In the genomic region with DNA sequence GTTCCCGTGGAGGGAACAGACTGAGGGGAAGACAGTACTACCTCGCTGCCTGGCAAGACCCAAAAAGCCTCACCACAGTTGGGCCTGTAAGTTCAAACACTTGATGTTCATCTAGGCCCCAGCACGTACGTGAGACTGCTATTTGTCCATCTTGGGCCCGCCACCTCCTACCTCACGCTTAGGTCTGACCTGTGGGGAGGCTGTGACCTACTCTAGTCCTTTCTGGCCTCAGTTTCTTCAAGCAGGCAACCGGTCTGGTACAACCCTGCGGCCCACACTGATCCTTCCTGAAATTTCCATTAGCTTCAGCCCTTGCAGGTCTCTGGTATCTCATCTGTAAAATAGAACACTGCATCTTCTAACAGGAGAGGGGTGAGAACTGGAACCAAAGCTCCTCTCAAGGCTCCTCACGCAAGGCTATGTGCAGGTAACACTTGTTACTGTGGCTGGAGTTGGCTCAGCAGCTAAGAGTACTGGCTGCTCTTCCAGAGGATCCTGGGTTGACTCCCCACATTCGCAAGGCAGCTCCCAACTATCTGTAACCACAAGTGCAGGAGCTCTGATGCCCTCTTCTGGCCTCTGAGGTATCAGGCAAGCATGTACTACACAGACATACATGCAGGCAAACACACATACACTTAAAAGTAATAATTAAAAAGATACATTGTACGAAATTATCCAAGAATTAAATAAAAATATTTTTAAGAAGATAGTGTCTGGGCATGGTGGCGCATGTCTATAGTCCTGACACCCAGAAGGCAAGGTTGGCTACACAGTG, we compare ENCODE assay signal across 8 mouse cellular contexts. TPM values are rescaled to one million over a fixed set of nuclear protein-coding genes. Genes with fewer than 3 reads are reported as not detected.
DNase-seq lines count a peak whose midpoint lies in the region; ATAC-seq and TF ChIP-seq lines count a peak whose summit lies in the region.

No protein-coding gene starts in this region.

- H3K4me2 ChIP-seq in hindbrain, embryonic 15.5 days, result 0 out of 2 replicates have a peak overlapping the region, but pooled peaks have one; percentile 38
- H3K4me2 ChIP-seq in myocyte (ENCODE audit: low read depth), result peak overlapping the region; percentile 80

- WGBS in liver, adult 2 months, result 89% methylated on average over 12 of the region's 12 CpGs
- 92% methylated on average over 12 of the region's 12 CpGs for WGBS in embryonic facial prominence, embryonic 10.5 days
- 82% methylated on average over 12 of the region's 12 CpGs for WGBS in hindbrain, embryonic 15.5 days

- intact Hi-C loops in left cerebral cortex, postnatal 10 days (cut with DNase I), result no loop called here

- peak; percentile 28 for TF ChIP-seq CTCF in liver, adult 2 months (IDR thresholded peaks at IDR 0.05; ENCODE audit: low read depth, low read length)

- no peak overlapping the region for H3ac ChIP-seq in myocyte (ENCODE audit: control insufficient read depth, insufficient read length)

- DNase-seq in liver, adult 2 months (ENCODE audit: extremely low read depth, low read depth, low spot score), result no peak
- no peak for DNase-seq in liver
- DNase-seq in embryonic facial prominence, embryonic 10.5 days (ENCODE audit: low spot score), result no peak
- no peak for DNase-seq in Muller cell, postnatal 12 days (ENCODE audit: inconsistent ontology term)
- DNase-seq in spleen, postnatal 4 days (ENCODE audit: low spot score in 2 of 2), result no peak
- no peak for DNase-seq in left cerebral cortex, postnatal 10 days (ENCODE audit: extremely low spot score in 1 of 2, low spot score in 2 of 2)

- H3K9ac ChIP-seq in liver, adult 2 months (ENCODE audit: low read depth, low read length), result peak overlapping the region; percentile 10; the same call in 1 of the 2 replicates
- no peak overlapping the region for H3K9ac ChIP-seq in hindbrain, embryonic 15.5 days

- H3K79me2 ChIP-seq in liver, adult 2 months (ENCODE audit: control insufficient read depth, insufficient read depth, low read length), result peaks cover 55% of the 10 kb centered on the region
- H3K79me2 ChIP-seq in myocyte (ENCODE audit: control insufficient read depth, insufficient read depth), result peaks cover 77% of the 10 kb centered on the region

- peaks cover 12% of the 10 kb centered on the region for H3K4me1 ChIP-seq in liver, adult 2 months (ENCODE audit: control insufficient read depth, insufficient read depth, low read length)
- H3K4me1 ChIP-seq in embryonic facial prominence, embryonic 10.5 days, result peaks cover 60% of the 10 kb centered on the region
- peaks cover 62% of the 10 kb centered on the region for H3K4me1 ChIP-seq in hindbrain, embryonic 15.5 days (replicated peaks)

- no peaks in the 10 kb centered on the region for H3K9me3 ChIP-seq in embryonic facial prominence, embryonic 10.5 days
- no peaks in the 10 kb centered on the region for H3K9me3 ChIP-seq in hindbrain, embryonic 15.5 days

- H3K36me3 ChIP-seq in liver, adult 2 months (ENCODE audit: control insufficient read depth, insufficient read depth, low read length), result no peaks in the 10 kb centered on the region
- H3K36me3 ChIP-seq in embryonic facial prominence, embryonic 10.5 days (replicated peaks), result peaks cover 75% of the 10 kb centered on the region
- H3K36me3 ChIP-seq in hindbrain, embryonic 15.5 days, result no peaks in the 10 kb centered on the region
- H3K36me3 ChIP-seq in myocyte (ENCODE audit: control insufficient read depth, insufficient read depth), result peaks cover 7% of the 10 kb centered on the region

- no peak overlapping the region; the same call in 1 of the 2 replicates for H3K27ac ChIP-seq in liver, adult 2 months (replicated peaks; ENCODE audit: insufficient read depth, low read depth, low read length)
- peak overlapping the region; percentile 96 for H3K27ac ChIP-seq in embryonic facial prominence, embryonic 10.5 days (replicated peaks)
- peak overlapping the region; percentile 89 for H3K27ac ChIP-seq in hindbrain, embryonic 15.5 days (replicated peaks)

- TF ChIP-seq POLR2A in liver, adult 2 months (IDR thresholded peaks at IDR 0.05; ENCODE audit: extremely low read depth, insufficient read depth, low read length), result no peak
- TF ChIP-seq POLR2A in myocyte (IDR thresholded peaks at IDR 0.05; ENCODE audit: insufficient read length, low read depth), result no peak

- no peaks in the 10 kb centered on the region for H3K27me3 ChIP-seq in liver, adult 2 months (ENCODE audit: control insufficient read depth, insufficient read depth, low read length)
- no peaks in the 10 kb centered on the region for H3K27me3 ChIP-seq in embryonic facial prominence, embryonic 10.5 days (replicated peaks; ENCODE audit: low read depth, poor library complexity, severe bottlenecking)
- H3K27me3 ChIP-seq in hindbrain, embryonic 15.5 days, result no peaks in the 10 kb centered on the region
- H3K27me3 ChIP-seq in myocyte (ENCODE audit: control insufficient read depth, insufficient read depth, insufficient read length), result no peaks in the 10 kb centered on the region

- no peak for ATAC-seq in hindbrain, embryonic 15.5 days (ENCODE audit: low FRiP score, low read depth)

- H3K4me3 ChIP-seq in liver, adult 2 months (ENCODE audit: insufficient read depth, low read depth, low read length), result no peak overlapping the region
- H3K4me3 ChIP-seq in embryonic facial prominence, embryonic 10.5 days, result no peak overlapping the region
- no peak overlapping the region for H3K4me3 ChIP-seq in hindbrain, embryonic 15.5 days
- H3K4me3 ChIP-seq in myocyte, result peak overlapping the region; percentile 6

TF ChIP-seq in myocyte, 11 proteins besides CTCF, POLR2A, EP300 and RAD21:
- TF ChIP-seq E2F4 (IDR thresholded peaks at IDR 0.05; ENCODE audit: insufficient read depth), result no peak
- TF ChIP-seq MYOG (IDR thresholded peaks at IDR 0.05; ENCODE audit: control insufficient read depth in 1 of 3, insufficient read depth in 1 of 3, insufficient read length in 2 of 3, low read depth in 2 of 3), result no peak
- no peak for TF ChIP-seq USF1 (IDR thresholded peaks at IDR 0.05; ENCODE audit: low read depth)
- no peak for TF ChIP-seq POLR2AphosphoS2 (IDR thresholded peaks at IDR 0.05; ENCODE audit: insufficient read length, low read depth)
- TF ChIP-seq TCF12 (IDR thresholded peaks at IDR 0.05; ENCODE audit: insufficient read depth, poor library complexity, severe bottlenecking), result no peak

RNA-seq across cellular contexts. Expression of gene Gnai2, which starts 9.6 kb away (rescaled TPM):
- 31.6 and 44.8 TPM in 2 replicates for total RNA-seq in liver, adult 2 months (2014; rRNA removed)
- 117 and 122 TPM in 2 replicates for polyA plus RNA-seq in liver, adult 2 months (2012; rRNA removed)
- polyA plus RNA-seq in embryonic facial prominence, embryonic 10.5 days (2016; fragmentation: Nextera tagmentation; extraction: Ambion mirVana), result 334 and 363 TPM in 2 replicates
- polyA plus RNA-seq in hindbrain, embryonic 15.5 days (2015; fragmentation: Nextera tagmentation; extraction: Ambion mirVana), result 332 and 343 TPM in 2 replicates
- polyA plus RNA-seq in myocyte (2012; fragmentation: generic; extraction: Trizol), result 499 TPM
- total RNA-seq in left cerebral cortex, postnatal 10 days (2021), result 100 to 1,000 TPM; 229 to 244 TPM

RNA-seq across cellular contexts. Expression of gene Sema3b, which starts 16.5 kb away (rescaled TPM):
- 0.13 and 0.37 TPM in 2 replicates for total RNA-seq in liver, adult 2 months (2014; rRNA removed)
- polyA plus RNA-seq in liver, adult 2 months (2012; rRNA removed), result 0.68 and 0.83 TPM in 2 replicates
- 2.7 TPM in 2 replicates for polyA plus RNA-seq in embryonic facial prominence, embryonic 10.5 days (2016; fragmentation: Nextera tagmentation; extraction: Ambion mirVana)
- polyA plus RNA-seq in hindbrain, embryonic 15.5 days (2015; fragmentation: Nextera tagmentation; extraction: Ambion mirVana), result 4.6 and 5.1 TPM in 2 replicates
- polyA plus RNA-seq in myocyte (2012; fragmentation: generic; extraction: Trizol), result 59.9 TPM
- total RNA-seq in left cerebral cortex, postnatal 10 days (2021), result 1 to 10 TPM; 2.7 to 2.9 TPM

RNA-seq across cellular contexts. Expression of gene Ifrd2, which starts 38.1 kb away (rescaled TPM):
- 21.5 and 32.2 TPM in 2 replicates for total RNA-seq in liver, adult 2 months (2014; rRNA removed)
- 54.6 and 56.2 TPM in 2 replicates for polyA plus RNA-seq in liver, adult 2 months (2012; rRNA removed)
- polyA plus RNA-seq in embryonic facial prominence, embryonic 10.5 days (2016; fragmentation: Nextera tagmentation; extraction: Ambion mirVana), result 59.7 and 72.1 TPM in 2 replicates
- 16.3 and 17.3 TPM in 2 replicates for polyA plus RNA-seq in hindbrain, embryonic 15.5 days (2015; fragmentation: Nextera tagmentation; extraction: Ambion mirVana)
- 29.4 TPM for polyA plus RNA-seq in myocyte (2012; fragmentation: generic; extraction: Trizol)
- total RNA-seq in left cerebral cortex, postnatal 10 days (2021), result 10 to 100 TPM; 10.1 to 12.5 TPM

RNA-seq across cellular contexts. Expression of gene Slc38a3, which starts 43.8 kb away (rescaled TPM):
- total RNA-seq in liver, adult 2 months (2014; rRNA removed), result 982 and 1,378 TPM in 2 replicates
- 3,567 and 4,585 TPM in 2 replicates for polyA plus RNA-seq in liver, adult 2 months (2012; rRNA removed)
- polyA plus RNA-seq in embryonic facial prominence, embryonic 10.5 days (2016; fragmentation: Nextera tagmentation; extraction: Ambion mirVana), result 5.6 and 6.6 TPM in 2 replicates
- polyA plus RNA-seq in hindbrain, embryonic 15.5 days (2015; fragmentation: Nextera tagmentation; extraction: Ambion mirVana), result 41.4 and 43.3 TPM in 2 replicates
- polyA plus RNA-seq in myocyte (2012; fragmentation: generic; extraction: Trizol), result 0.06 TPM
- total RNA-seq in left cerebral cortex, postnatal 10 days (2021), result 10 to 100 TPM; 84.1 to 90.3 TPM

RNA-seq across cellular contexts. Expression of gene Hyal3, which starts 44.9 kb away (rescaled TPM):
- total RNA-seq in liver, adult 2 months (2014; rRNA removed), result 0.13 and 0.18 TPM in 2 replicates
- 0.29 and 0.54 TPM in 2 replicates for polyA plus RNA-seq in liver, adult 2 months (2012; rRNA removed)
- polyA plus RNA-seq in embryonic facial prominence, embryonic 10.5 days (2016; fragmentation: Nextera tagmentation; extraction: Ambion mirVana), result 0.48 and 0.96 TPM in 2 replicates
- polyA plus RNA-seq in hindbrain, embryonic 15.5 days (2015; fragmentation: Nextera tagmentation; extraction: Ambion mirVana), result 1.8 and 2.2 TPM in 2 replicates
- polyA plus RNA-seq in myocyte (2012; fragmentation: generic; extraction: Trizol), result 0.43 TPM
- total RNA-seq in left cerebral cortex, postnatal 10 days (2021), result 1 to 10 TPM in 1 of 2 experiments, under 1 TPM in 1; 0.99 to 1.4 TPM
